Mouse (Mus musculus): ENCODE measurements around the gene Lgr4. TPM values are rescaled to one million over a fixed set of nuclear protein-coding genes. Genes with fewer than 3 reads are reported as not detected.

The Lgr4 gene
- polyA plus RNA-seq, 1 experiment from 2014 or later, result 20.7 TPM

- WGBS, result 95% methylated on average over 4 of the region's 4 CpGs
- H3K27me3 ChIP-seq (ENCODE audit: control insufficient read depth, insufficient read depth, low read length), result no peaks in the 10 kb centered on the region
Observed at GRCm38 (mm10) chr2:109926984-109927383, 9.5 kb downstream of the Lgr4 start.

GRCm38 (mm10) chr2:109927446-109927845 is 10.0 kb downstream of the Lgr4 start:
- Histone ChIP-seq H3K27ac (ENCODE audit: low read depth, low read length) (no peak overlapping the region), H3K4me2 (replicated peaks; ENCODE audit: low read depth, low read length) (no peak overlapping the region), H3K36me3 (ENCODE audit: control insufficient read depth, insufficient read depth, low read length) (no peaks in the 10 kb centered on the region), H3K4me3 (ENCODE audit: low read depth, low read length) (no peak overlapping the region), H3K4me1 (replicated peaks; ENCODE audit: control insufficient read depth, insufficient read depth, low read length) (no peaks in the 10 kb centered on the region; the same call in 1 of the 2 replicates), H3K27me3 (ENCODE audit: control insufficient read depth, insufficient read depth, low read length) (no peaks in the 10 kb centered on the region), H3K9ac (ENCODE audit: low read depth, low read length) (no peak overlapping the region), H3K9me3 (ENCODE audit: control insufficient read depth, low read length) (no peaks in the 10 kb centered on the region)
- no peak for ATAC-seq (ENCODE audit: low FRiP score)
- DNase-seq (ENCODE audit: low spot score), result no peak
- WGBS, result 84% methylated on average over 7 of the region's 7 CpGs

More at GRCm38 (mm10) chr2:109926984-109927383, 9.5 kb downstream of the Lgr4 start:
- Histone ChIP-seq H3K36me3 (ENCODE audit: control insufficient read depth, insufficient read depth, low read length) (no peaks in the 10 kb centered on the region), H3K4me2 (replicated peaks; ENCODE audit: low read depth, low read length) (no peak overlapping the region), H3K9me3 (ENCODE audit: control insufficient read depth, low read length) (no peaks in the 10 kb centered on the region), H3K27ac (ENCODE audit: low read depth, low read length) (no peak overlapping the region), H3K4me3 (ENCODE audit: low read depth, low read length) (no peak overlapping the region), H3K4me1 (replicated peaks; ENCODE audit: control insufficient read depth, insufficient read depth, low read length) (no peaks in the 10 kb centered on the region; the same call in 1 of the 2 replicates), H3K9ac (ENCODE audit: low read depth, low read length) (no peak overlapping the region)
- no peak for DNase-seq (ENCODE audit: low spot score)
- ATAC-seq (ENCODE audit: low FRiP score), result no peak

- H3K36me3 ChIP-seq (ENCODE audit: control insufficient read depth, insufficient read depth, low read length), result no peaks in the 10 kb centered on the region
- H3K27me3 ChIP-seq (ENCODE audit: control insufficient read depth, insufficient read depth, low read length), result no peaks in the 10 kb centered on the region
- DNase-seq (ENCODE audit: low spot score), result no peak
- H3K27ac ChIP-seq (ENCODE audit: low read depth, low read length), result no peak overlapping the region
- no peak for ATAC-seq (ENCODE audit: low FRiP score)
- H3K9me3 ChIP-seq (ENCODE audit: control insufficient read depth, low read length), result no peaks in the 10 kb centered on the region
- H3K4me3 ChIP-seq (ENCODE audit: low read depth, low read length), result no peak overlapping the region
- no peak overlapping the region for H3K9ac ChIP-seq (ENCODE audit: low read depth, low read length)
- H3K4me2 ChIP-seq (replicated peaks; ENCODE audit: low read depth, low read length), result no peak overlapping the region
- H3K4me1 ChIP-seq (replicated peaks; ENCODE audit: control insufficient read depth, insufficient read depth, low read length), result no peaks in the 10 kb centered on the region; the same call in 1 of the 2 replicates
Observed at GRCm38 (mm10) chr2:109927876-109928275, 10.4 kb downstream of the Lgr4 start.

- Histone ChIP-seq H3K27me3 (ENCODE audit: control insufficient read depth, insufficient read depth, low read length) (no peaks in the 10 kb centered on the region), H3K36me3 (ENCODE audit: control insufficient read depth, insufficient read depth, low read length) (no peaks in the 10 kb centered on the region), H3K4me2 (replicated peaks; ENCODE audit: low read depth, low read length) (no peak overlapping the region), H3K27ac (ENCODE audit: low read depth, low read length) (no peak overlapping the region), H3K4me3 (ENCODE audit: low read depth, low read length) (no peak overlapping the region), H3K9ac (ENCODE audit: low read depth, low read length) (0 out of 2 replicates have a peak overlapping the region, but pooled peaks have one; percentile 11), H3K4me1 (replicated peaks; ENCODE audit: control insufficient read depth, insufficient read depth, low read length) (no peaks in the 10 kb centered on the region; the same call in 1 of the 2 replicates), H3K9me3 (ENCODE audit: control insufficient read depth, low read length) (no peaks in the 10 kb centered on the region)
- DNase-seq (ENCODE audit: low spot score) (no peak), ATAC-seq (ENCODE audit: low FRiP score) (no peak)
- 65% methylated on average over 4 of the region's 4 CpGs for WGBS
Observed at GRCm38 (mm10) chr2:109928791-109929190, 11.3 kb downstream of the Lgr4 start.

GRCm38 (mm10) chr2:109929256-109929655 is 11.8 kb downstream of the Lgr4 start:
- ATAC-seq (ENCODE audit: low FRiP score), result peak; percentile 45
- H3K27me3 ChIP-seq (ENCODE audit: control insufficient read depth, insufficient read depth, low read length), result no peaks in the 10 kb centered on the region
- H3K9ac ChIP-seq (ENCODE audit: low read depth, low read length), result no peak overlapping the region
- no peaks in the 10 kb centered on the region for H3K4me1 ChIP-seq (replicated peaks; ENCODE audit: control insufficient read depth, insufficient read depth, low read length)
- 68% methylated on average over 3 of the region's 3 CpGs for WGBS
- no peaks in the 10 kb centered on the region for H3K36me3 ChIP-seq (ENCODE audit: control insufficient read depth, insufficient read depth, low read length)
- H3K27ac ChIP-seq (ENCODE audit: low read depth, low read length), result 0 out of 2 replicates have a peak overlapping the region, but pooled peaks have one; percentile 20
- no peak overlapping the region for H3K4me3 ChIP-seq (ENCODE audit: low read depth, low read length)
- no peak for DNase-seq (ENCODE audit: low spot score)
- H3K9me3 ChIP-seq (ENCODE audit: control insufficient read depth, low read length), result no peaks in the 10 kb centered on the region
- no peak overlapping the region for H3K4me2 ChIP-seq (replicated peaks; ENCODE audit: low read depth, low read length)

- no peaks in the 10 kb centered on the region for H3K9me3 ChIP-seq (ENCODE audit: control insufficient read depth, low read length)
- no peaks in the 10 kb centered on the region for H3K4me1 ChIP-seq (replicated peaks; ENCODE audit: control insufficient read depth, insufficient read depth, low read length)
- no peak overlapping the region for H3K4me3 ChIP-seq (ENCODE audit: low read depth, low read length)
- no peaks in the 10 kb centered on the region for H3K27me3 ChIP-seq (ENCODE audit: control insufficient read depth, insufficient read depth, low read length)
- H3K4me2 ChIP-seq (replicated peaks; ENCODE audit: low read depth, low read length), result no peak overlapping the region
- no peak for DNase-seq (ENCODE audit: low spot score)
- H3K36me3 ChIP-seq (ENCODE audit: control insufficient read depth, insufficient read depth, low read length), result no peaks in the 10 kb centered on the region
- no peak overlapping the region for H3K27ac ChIP-seq (ENCODE audit: low read depth, low read length)
- ATAC-seq (ENCODE audit: low FRiP score), result no peak
- H3K9ac ChIP-seq (ENCODE audit: low read depth, low read length), result no peak overlapping the region
- 94% methylated on average over 5 of the region's 5 CpGs for WGBS
Observed at GRCm38 (mm10) chr2:109930366-109930765, 12.9 kb downstream of the Lgr4 start.

- ATAC-seq (ENCODE audit: low FRiP score), result no peak
- Histone ChIP-seq H3K36me3 (ENCODE audit: control insufficient read depth, insufficient read depth, low read length) (no peaks in the 10 kb centered on the region), H3K4me3 (ENCODE audit: low read depth, low read length) (no peak overlapping the region), H3K9ac (ENCODE audit: low read depth, low read length) (no peak overlapping the region), H3K9me3 (ENCODE audit: control insufficient read depth, low read length) (no peaks in the 10 kb centered on the region), H3K4me2 (replicated peaks; ENCODE audit: low read depth, low read length) (no peak overlapping the region), H3K27me3 (ENCODE audit: control insufficient read depth, insufficient read depth, low read length) (no peaks in the 10 kb centered on the region), H3K27ac (ENCODE audit: low read depth, low read length) (no peak overlapping the region), H3K4me1 (replicated peaks; ENCODE audit: control insufficient read depth, insufficient read depth, low read length) (no peaks in the 10 kb centered on the region)
- DNase-seq (ENCODE audit: low spot score), result no peak
- 89% methylated on average over 4 of the region's 4 CpGs for WGBS
Observed at GRCm38 (mm10) chr2:109930771-109931170, 13.3 kb downstream of the Lgr4 start.

- Histone ChIP-seq H3K36me3 (ENCODE audit: control insufficient read depth, insufficient read depth, low read length) (no peaks in the 10 kb centered on the region), H3K27me3 (ENCODE audit: control insufficient read depth, insufficient read depth, low read length) (no peaks in the 10 kb centered on the region), H3K9ac (ENCODE audit: low read depth, low read length) (no peak overlapping the region), H3K4me3 (ENCODE audit: low read depth, low read length) (no peak overlapping the region), H3K4me1 (replicated peaks; ENCODE audit: control insufficient read depth, insufficient read depth, low read length) (no peaks in the 10 kb centered on the region), H3K27ac (ENCODE audit: low read depth, low read length) (no peak overlapping the region), H3K9me3 (ENCODE audit: control insufficient read depth, low read length) (no peaks in the 10 kb centered on the region), H3K4me2 (replicated peaks; ENCODE audit: low read depth, low read length) (no peak overlapping the region)
- no peak for DNase-seq (ENCODE audit: low spot score)
- no peak for ATAC-seq (ENCODE audit: low FRiP score)
- WGBS, result 46% methylated on average over 13 of the region's 13 CpGs
Observed at GRCm38 (mm10) chr2:109931978-109932780, 14.7 kb downstream of the Lgr4 start.

GRCm38 (mm10) chr2:109933151-109933550 is 15.7 kb downstream of the Lgr4 start:
- Histone ChIP-seq H3K9ac (ENCODE audit: low read depth, low read length) (no peak overlapping the region), H3K27me3 (ENCODE audit: control insufficient read depth, insufficient read depth, low read length) (no peaks in the 10 kb centered on the region), H3K9me3 (ENCODE audit: control insufficient read depth, low read length) (no peaks in the 10 kb centered on the region), H3K27ac (ENCODE audit: low read depth, low read length) (no peak overlapping the region), H3K4me2 (replicated peaks; ENCODE audit: low read depth, low read length) (no peak overlapping the region), H3K4me1 (replicated peaks; ENCODE audit: control insufficient read depth, insufficient read depth, low read length) (no peaks in the 10 kb centered on the region), H3K36me3 (ENCODE audit: control insufficient read depth, insufficient read depth, low read length) (no peaks in the 10 kb centered on the region), H3K4me3 (ENCODE audit: low read depth, low read length) (no peak overlapping the region)
- whole genome bisulfite sequencing, result 74% methylated on average over 3 of the region's 3 CpGs
- DNase-seq (ENCODE audit: low spot score) (no peak), ATAC-seq (ENCODE audit: low FRiP score) (no peak)
